Mouse (Mus musculus): ENCODE measurements around the gene Lrrc29. TPM values are rescaled to one million over a fixed set of nuclear protein-coding genes. Genes with fewer than 3 reads are reported as not detected.
A peak's percentile ranks its signal among the peaks of the same experiment; 100 is the strongest.

The Lrrc29 gene
- polyA plus RNA-seq, 1 experiment from 2014 or later = 0.94 TPM

GRCm38 (mm10) chr8:105355179-105356024 lies 29.3 kb upstream of the Lrrc29 start:
- Histone ChIP-seq H3K9ac (ENCODE audit: low read depth, low read length) (no peak overlapping the region), H3K9me3 (ENCODE audit: control insufficient read depth, low read length) (no peaks in the 10 kb centered on the region), H3K36me3 (ENCODE audit: control insufficient read depth, insufficient read depth, low read length) (peaks cover 16% of the 10 kb centered on the region), H3K27me3 (replicated peaks; ENCODE audit: control insufficient read depth, insufficient read depth, low read length) (no peaks in the 10 kb centered on the region), H3K4me2 (ENCODE audit: low read length) (no peak overlapping the region), H3K4me1 (ENCODE audit: control insufficient read depth, insufficient read depth, low read depth, low read length) (peaks cover 4% of the 10 kb centered on the region), H3K27ac (ENCODE audit: low read depth, low read length) (no peak overlapping the region), H3K4me3 (ENCODE audit: low read length) (no peak overlapping the region)
- 62% methylated on average over 26 of the region's 26 CpGs for WGBS
- ATAC-seq = no peak

- H3K4me3 ChIP-seq (ENCODE audit: low read length) = no peak overlapping the region
- H3K27me3 ChIP-seq (replicated peaks; ENCODE audit: control insufficient read depth, insufficient read depth, low read length) = no peaks in the 10 kb centered on the region
- no peaks in the 10 kb centered on the region for H3K9me3 ChIP-seq (ENCODE audit: control insufficient read depth, low read length)
- 91% methylated on average over 4 of the region's 4 CpGs for WGBS
- ATAC-seq = no peak
- H3K9ac ChIP-seq (ENCODE audit: low read depth, low read length) = no peak overlapping the region
- H3K4me1 ChIP-seq (ENCODE audit: control insufficient read depth, insufficient read depth, low read depth, low read length) = peaks cover 7% of the 10 kb centered on the region
- peaks cover 16% of the 10 kb centered on the region for H3K36me3 ChIP-seq (ENCODE audit: control insufficient read depth, insufficient read depth, low read length)
- H3K4me2 ChIP-seq (ENCODE audit: low read length) = no peak overlapping the region
- H3K27ac ChIP-seq (ENCODE audit: low read depth, low read length) = no peak overlapping the region
Observed at GRCm38 (mm10) chr8:105354549-105354948, 28.5 kb upstream of the Lrrc29 start.

GRCm38 (mm10) chr8:105353583-105354135 lies 27.6 kb upstream of the Lrrc29 start:
- no peak for ATAC-seq
- H3K9ac ChIP-seq (ENCODE audit: low read depth, low read length) = no peak overlapping the region
- 67% methylated on average over 8 of the region's 8 CpGs for WGBS
- no peak overlapping the region for H3K27ac ChIP-seq (ENCODE audit: low read depth, low read length)
- H3K36me3 ChIP-seq (ENCODE audit: control insufficient read depth, insufficient read depth, low read length) = peaks cover 12% of the 10 kb centered on the region
- H3K9me3 ChIP-seq (ENCODE audit: control insufficient read depth, low read length) = no peaks in the 10 kb centered on the region
- no peak overlapping the region for H3K4me2 ChIP-seq (ENCODE audit: low read length)
- no peaks in the 10 kb centered on the region for H3K27me3 ChIP-seq (replicated peaks; ENCODE audit: control insufficient read depth, insufficient read depth, low read length)
- H3K4me1 ChIP-seq (ENCODE audit: control insufficient read depth, insufficient read depth, low read depth, low read length) = peaks cover 7% of the 10 kb centered on the region
- H3K4me3 ChIP-seq (ENCODE audit: low read length) = no peak overlapping the region

- Histone ChIP-seq H3K4me1 (ENCODE audit: control insufficient read depth, insufficient read depth, low read depth, low read length) (peaks cover 17% of the 10 kb centered on the region), H3K27ac (ENCODE audit: low read depth, low read length) (peak overlapping the region; percentile 82), H3K9me3 (ENCODE audit: control insufficient read depth, low read length) (no peaks in the 10 kb centered on the region), H3K36me3 (ENCODE audit: control insufficient read depth, insufficient read depth, low read length) (no peaks in the 10 kb centered on the region), H3K4me3 (ENCODE audit: low read length) (peak overlapping the region; percentile 79), H3K27me3 (replicated peaks; ENCODE audit: control insufficient read depth, insufficient read depth, low read length) (peaks cover 3% of the 10 kb centered on the region; the same call in 1 of the 2 replicates), H3K4me2 (ENCODE audit: low read length) (peak overlapping the region; percentile 76), H3K9ac (ENCODE audit: low read depth, low read length) (peak overlapping the region; percentile 85)
- 34% methylated on average over 7 of the region's 7 CpGs for WGBS
- ATAC-seq = no peak
Observed at GRCm38 (mm10) chr8:105350186-105350585, 24.1 kb upstream of the Lrrc29 start.

GRCm38 (mm10) chr8:105349096-105349771 lies 23.2 kb upstream of the Lrrc29 start:
- Histone ChIP-seq H3K4me3 (ENCODE audit: low read length) (peak overlapping the region; percentile 79), H3K4me1 (ENCODE audit: control insufficient read depth, insufficient read depth, low read depth, low read length) (peaks cover 17% of the 10 kb centered on the region), H3K9ac (ENCODE audit: low read depth, low read length) (peak overlapping the region; percentile 85), H3K27me3 (replicated peaks; ENCODE audit: control insufficient read depth, insufficient read depth, low read length) (peaks cover 3% of the 10 kb centered on the region; the same call in 1 of the 2 replicates), H3K9me3 (ENCODE audit: control insufficient read depth, low read length) (no peaks in the 10 kb centered on the region), H3K36me3 (ENCODE audit: control insufficient read depth, insufficient read depth, low read length) (no peaks in the 10 kb centered on the region), H3K4me2 (ENCODE audit: low read length) (peak overlapping the region; percentile 76), H3K27ac (ENCODE audit: low read depth, low read length) (peak overlapping the region; percentile 82)
- peak; percentile 28 for ATAC-seq
- under 1% methylated on average over 39 of the region's 48 CpGs for WGBS

- Histone ChIP-seq H3K4me3 (ENCODE audit: low read length) (peak within 1 kb of the TSS; percentile 79), H3K4me2 (ENCODE audit: low read length) (peak within 1 kb of the TSS; percentile 76), H3K9me3 (ENCODE audit: control insufficient read depth, low read length) (no peaks in the 10 kb centered on the region), H3K9ac (ENCODE audit: low read depth, low read length) (peak within 1 kb of the TSS; percentile 85), H3K27me3 (replicated peaks; ENCODE audit: control insufficient read depth, insufficient read depth, low read length) (peaks cover 3% of the 10 kb centered on the region; the same call in 1 of the 2 replicates), H3K36me3 (ENCODE audit: control insufficient read depth, insufficient read depth, low read length) (no peaks in the 10 kb centered on the region), H3K27ac (ENCODE audit: low read depth, low read length) (peak within 1 kb of the TSS; percentile 82), H3K4me1 (ENCODE audit: control insufficient read depth, insufficient read depth, low read depth, low read length) (peaks cover 17% of the 10 kb centered on the region)
- peak; percentile 34 for ATAC-seq
- under 1% methylated on average over 34 of the region's 34 CpGs for WGBS
Observed at GRCm38 (mm10) chr8:105348450-105349095, 22.5 kb upstream of the Lrrc29 start, which contains the start of gene Slc9a5. Slc9a5 (plus strand) TSS chr8:105348843.

- H3K27ac ChIP-seq (ENCODE audit: low read depth, low read length) = peak within 1 kb of the TSS; percentile 82
- WGBS = under 1% methylated on average over 52 of the region's 53 CpGs
- peak within 1 kb of the TSS; percentile 85 for H3K9ac ChIP-seq (ENCODE audit: low read depth, low read length)
- ATAC-seq = peak; percentile 89
- H3K9me3 ChIP-seq (ENCODE audit: control insufficient read depth, low read length) = no peaks in the 10 kb centered on the region
- H3K36me3 ChIP-seq (ENCODE audit: control insufficient read depth, insufficient read depth, low read length) = no peaks in the 10 kb centered on the region
- H3K27me3 ChIP-seq (replicated peaks; ENCODE audit: control insufficient read depth, insufficient read depth, low read length) = peaks cover 3% of the 10 kb centered on the region; the same call in 1 of the 2 replicates
- peak within 1 kb of the TSS; percentile 76 for H3K4me2 ChIP-seq (ENCODE audit: low read length)
- H3K4me1 ChIP-seq (ENCODE audit: control insufficient read depth, insufficient read depth, low read depth, low read length) = peaks cover 17% of the 10 kb centered on the region
- peak within 1 kb of the TSS; percentile 79 for H3K4me3 ChIP-seq (ENCODE audit: low read length)
Observed at GRCm38 (mm10) chr8:105347428-105348221, 21.5 kb upstream of the Lrrc29 start, which contains the start of gene Fhod1. Fhod1 (minus strand) TSS chr8:105347953.
